Mouse (Mus musculus) CD4-positive, CD25-positive, alpha-beta regulatory T cell, adult 9 weeks (primary cell): ENCODE data around the gene Endog. TPM values are rescaled to one million over a fixed set of nuclear protein-coding genes. Genes with fewer than 3 reads are reported as not detected.

Experiments
- polyA plus RNA-seq: library from polyadenylated mRNA; unstranded; fragments of 100-300 nt; shearing (Covaris generic); gene quantifications from one replicate; pipeline ENCODE4 v1.2.1, GENCODE M21; 2017

Endog gene
- 1.6 TPM for polyA plus RNA-seq

DNA sequence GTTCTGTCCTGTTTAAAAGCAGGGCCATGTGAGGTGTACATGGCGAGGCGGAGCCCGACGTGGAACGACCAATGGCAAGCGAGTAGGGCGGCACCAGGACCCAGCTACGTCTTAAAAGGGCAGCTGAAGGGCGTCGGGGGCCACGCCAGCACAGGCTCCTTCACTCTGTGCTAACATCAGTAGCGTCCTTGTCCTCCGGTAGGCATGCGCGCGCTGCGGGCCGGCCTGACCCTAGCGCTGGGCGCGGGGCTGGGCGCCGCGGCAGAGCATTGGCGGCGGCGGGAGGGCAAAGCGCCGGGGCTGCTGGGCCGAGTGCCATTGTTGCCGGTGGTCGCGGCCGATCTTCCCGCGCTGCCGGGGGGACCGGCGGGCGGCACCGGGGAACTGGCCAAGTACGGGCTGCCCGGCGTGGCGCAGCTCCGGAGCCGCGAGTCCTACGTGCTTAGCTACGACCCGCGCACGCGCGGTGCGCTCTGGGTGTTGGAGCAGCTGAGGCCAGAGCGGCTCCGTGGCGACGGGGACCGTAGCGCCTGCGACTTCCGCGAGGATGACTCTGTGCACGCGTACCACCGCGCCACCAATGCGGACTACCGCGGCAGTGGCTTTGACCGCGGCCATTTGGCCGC lies at the start of gene Endog:
Endog (plus strand) TSS at position 123 of the 626 bp plus-strand sequence.

DNA sequence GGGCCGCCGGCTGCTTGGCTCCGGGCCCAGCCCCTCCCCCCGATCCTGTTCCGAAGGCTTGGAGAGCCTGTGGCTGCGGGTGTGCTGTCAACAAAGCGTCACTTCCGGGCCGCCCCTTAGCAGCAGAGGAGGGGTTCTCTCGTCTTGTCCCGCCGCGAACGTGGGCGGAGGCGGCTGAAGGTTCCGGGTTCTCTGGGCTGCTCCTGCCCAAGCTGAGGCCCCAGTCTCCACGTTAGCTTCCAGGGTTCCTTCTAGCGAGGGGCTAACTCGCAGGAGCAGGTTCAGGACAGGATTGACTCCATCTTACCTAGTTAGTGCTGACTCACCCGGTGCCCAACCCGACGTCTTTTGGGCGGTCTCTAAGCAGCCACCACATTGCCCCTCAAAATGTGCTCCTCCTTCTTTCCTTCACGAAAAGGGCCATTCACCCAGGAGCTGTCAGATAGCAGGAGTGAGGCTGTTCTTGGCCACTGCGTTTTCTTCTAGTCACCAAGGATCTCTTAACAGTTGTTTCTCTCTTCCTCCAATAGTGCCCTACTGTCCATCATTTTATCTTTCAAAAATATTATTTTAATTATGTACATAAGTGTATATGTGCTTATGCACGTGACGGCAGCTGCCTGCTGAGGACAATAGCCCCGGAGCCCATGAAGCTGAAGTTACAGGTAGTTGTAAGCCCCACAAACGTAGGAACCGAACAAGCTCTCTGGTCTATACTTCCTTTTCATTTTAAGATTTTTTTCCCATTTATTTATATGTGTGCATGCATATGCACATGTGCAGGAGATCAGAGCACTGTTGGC lies 46.6 kb upstream of the Endog start, which contains the start of gene Zer1:
Zer1 (minus strand) TSS at position 114 of the 803 bp plus-strand sequence.

GRCm38 (mm10) chr2:30133613-30134377 lies 37.5 kb upstream of the Endog start, which contains the start of gene Tbc1d13:
Gene Tbc1d13, plus strand, starts transcription at chr2:30133746.

DNA sequence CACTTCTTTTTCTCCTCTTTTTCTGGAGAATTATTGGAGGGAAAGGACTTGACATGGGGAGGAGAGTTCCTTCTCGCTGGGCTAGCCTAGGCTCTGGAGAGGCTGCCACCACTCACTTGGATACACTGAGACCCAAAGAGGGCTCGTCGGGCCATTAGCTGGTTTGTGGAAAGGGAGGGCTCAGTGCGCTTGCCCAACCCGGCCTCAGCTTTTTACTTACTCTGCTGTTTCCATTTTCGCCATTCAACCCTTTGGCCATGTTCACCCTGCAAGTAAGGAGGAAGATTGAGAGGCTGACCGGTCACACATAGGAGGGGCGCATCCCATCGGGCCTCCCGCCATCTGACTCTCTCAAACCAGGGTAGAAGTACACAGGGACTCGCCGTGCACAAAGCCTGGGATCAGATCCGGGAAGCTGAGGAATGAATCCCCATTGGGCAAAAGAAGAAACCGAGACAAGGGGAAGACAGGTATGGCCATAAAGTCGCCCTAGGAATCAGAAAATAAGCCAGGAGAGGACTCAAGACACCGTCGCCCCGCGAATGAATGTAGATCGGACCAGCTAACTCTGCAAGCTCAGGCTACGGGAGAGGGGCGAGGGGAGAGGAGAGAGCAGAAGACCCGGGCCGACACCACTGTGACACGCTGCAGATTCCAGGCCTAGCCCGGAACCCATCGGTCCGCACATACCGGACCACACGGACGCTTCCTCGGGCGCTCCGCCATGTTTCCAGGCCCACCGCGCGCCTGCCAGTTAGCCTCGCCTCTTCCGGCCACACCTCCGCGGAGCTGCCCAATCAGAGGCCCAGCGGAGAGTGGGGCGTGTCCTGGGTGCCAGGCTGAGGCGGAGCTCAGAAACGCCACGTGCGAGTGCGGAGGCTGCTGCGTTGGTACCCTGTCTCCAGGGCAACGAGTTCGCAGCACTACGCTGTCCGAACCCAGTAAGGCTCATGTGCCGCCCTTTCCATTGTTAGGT lies 6.7 kb downstream of the Endog start, which contains the start of gene Spout1:
Spout1 (minus strand) TSS at position 760 of the 976 bp plus-strand sequence.

DNA sequence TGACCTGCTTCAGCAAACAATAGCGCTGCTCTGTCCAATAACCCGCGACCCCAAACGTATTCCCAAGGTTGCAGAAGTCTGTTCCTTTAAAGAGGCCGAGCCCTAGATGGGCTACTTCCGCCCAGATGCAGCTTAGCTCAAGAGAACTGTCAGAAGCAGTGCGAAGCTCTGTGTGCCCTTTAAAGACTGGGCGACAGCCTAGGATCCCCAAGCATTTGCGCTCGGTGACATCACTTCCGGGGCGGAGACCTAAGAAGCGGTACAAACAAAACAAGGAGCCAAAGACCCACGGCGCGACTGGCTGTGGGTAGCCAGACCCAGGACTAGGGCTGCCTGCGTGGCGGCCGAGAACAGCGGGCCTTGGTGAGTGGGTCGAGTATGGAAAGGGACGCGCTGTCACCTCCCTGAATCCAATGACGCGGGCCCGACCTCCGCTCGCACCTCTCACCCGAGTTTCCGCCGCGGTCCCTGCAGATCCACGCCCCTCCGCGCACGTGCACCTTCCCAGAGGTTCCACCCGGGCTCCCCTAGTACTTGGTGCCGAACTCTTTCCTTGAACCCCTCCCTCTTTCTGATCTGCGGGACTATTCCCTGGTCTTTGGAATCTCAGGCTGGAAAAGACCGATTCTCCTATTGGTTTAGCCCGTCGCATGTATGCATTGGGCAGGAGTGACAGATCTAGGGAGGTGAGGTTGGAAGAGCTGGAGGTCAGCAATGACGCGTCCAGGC lies 34.5 kb downstream of the Endog start, which contains the start of gene Kyat1:
Kyat1 (minus strand) TSS at position 219 of the 729 bp plus-strand sequence.

Other genes starting within 250 kb of the Endog start
- 79.3 TPM for gene Gle1, start 236.1 kb upstream of the Endog start, polyA plus RNA-seq
- gene Sptan1, start 205.9 kb upstream of the Endog start, polyA plus RNA-seq: 126 TPM
- gene Wdr34, start 122.6 kb upstream of the Endog start, polyA plus RNA-seq: 1.1 TPM
- 121 TPM for gene Set, start 114.1 kb upstream of the Endog start, polyA plus RNA-seq
- gene Pkn3, start 93.8 kb upstream of the Endog start, polyA plus RNA-seq: 1.0 TPM
- gene Zdhhc12, start 77.8 kb upstream of the Endog start, polyA plus RNA-seq: 30.9 TPM
- gene Zer1, start 46.9 kb upstream of the Endog start, polyA plus RNA-seq: 26.8 TPM
- 10.6 TPM for gene Tbc1d13, start 37.7 kb upstream of the Endog start, polyA plus RNA-seq
- gene Spout1, start 7.0 kb downstream of the Endog start, polyA plus RNA-seq: 50.1 TPM
- gene Kyat1, start 34.4 kb downstream of the Endog start, polyA plus RNA-seq: 14.6 TPM
- gene Lrrc8a, start 66.2 kb downstream of the Endog start, polyA plus RNA-seq: 8.7 TPM
- gene Gm28035, start 69.1 kb downstream of the Endog start, polyA plus RNA-seq: 0.52 TPM
- 5.2 TPM for gene Phyhd1, start 94.7 kb downstream of the Endog start, polyA plus RNA-seq
- gene Gm28038, start 109.5 kb downstream of the Endog start, polyA plus RNA-seq: not detected
- 22.4 TPM for gene Dolk, start 114.8 kb downstream of the Endog start, polyA plus RNA-seq
- 32.5 TPM for gene Nup188, start 114.9 kb downstream of the Endog start, polyA plus RNA-seq
- 125 TPM for gene Sh3glb2, start 187.8 kb downstream of the Endog start, polyA plus RNA-seq
- gene Miga2, start 192.7 kb downstream of the Endog start, polyA plus RNA-seq: 16.6 TPM
- 38.2 TPM for gene Dolpp1, start 220.8 kb downstream of the Endog start, polyA plus RNA-seq
- 5.7 TPM for gene Crat, start 244.3 kb downstream of the Endog start, polyA plus RNA-seq
- 103 TPM for gene Ptpa, start 244.5 kb downstream of the Endog start, polyA plus RNA-seq